Mouse (Mus musculus): ENCODE measurements around the gene Fasl.

DNA sequence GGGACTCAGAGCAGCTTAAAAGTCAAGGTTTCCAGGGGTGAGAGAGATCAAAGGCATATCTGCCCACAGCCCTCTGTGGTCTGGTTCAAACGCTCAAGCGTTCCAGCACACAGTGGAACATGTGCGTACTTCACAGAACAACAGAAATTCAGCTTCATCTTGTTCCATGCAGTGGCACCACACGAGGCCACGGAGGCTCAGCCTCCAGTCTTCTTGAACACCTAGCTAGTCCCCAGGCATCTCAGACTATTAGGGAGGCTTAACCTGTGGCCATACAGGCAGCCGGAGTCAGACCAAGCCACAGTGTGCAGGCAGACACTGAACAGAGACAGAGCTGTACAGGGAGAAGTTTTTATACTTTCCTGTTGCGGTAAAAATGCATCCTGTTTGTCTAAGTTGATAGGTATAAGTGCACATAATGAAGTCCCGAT is 16.3 kb upstream of the Fasl start:
- TF ChIP-seq CTCF (IDR thresholded peaks at IDR 0.05; ENCODE audit: low read depth, low read length): no peak
- no peak for TF ChIP-seq GATA1 (IDR thresholded peaks at IDR 0.05; ENCODE audit: borderline replicate concordance, low read length)

All from G1E (cell line).